Comparison of ENCODE assay signal across 9 mouse cellular contexts in genomic region chr8:104028626-104029025, GRCm38 (mm10).
A peak's percentile ranks its signal among the peaks of the same experiment; 100 is the strongest.
DNase-seq lines count a peak whose midpoint lies in the region; ATAC-seq and TF ChIP-seq lines count a peak whose summit lies in the region.
"Had no signal": no experiment of that assay in that cellular context is flagged by ENCODE, and none has a peak within 500 bp of the region (broad histone marks: within the 10 kb centered on the region; RNA-seq: fewer than 3 reads in every experiment).

No protein-coding gene starts in this region.

- 0 out of 2 replicates have a peak, but pooled peaks have one; percentile 49 for TF ChIP-seq POLR2A in embryonic fibroblast, embryonic 13.5 days (IDR thresholded peaks at IDR 0.05; ENCODE audit: low read depth, low read length)
- no peak for TF ChIP-seq POLR2A in limb, embryonic 14.5 days (IDR thresholded peaks at IDR 0.05; ENCODE audit: borderline replicate concordance, extremely low read depth, insufficient read depth, insufficient read length)

- peak overlapping the region; percentile 53 for H3K4me2 ChIP-seq in heart, embryonic 11.5 days
- peak overlapping the region; percentile 45 for H3K4me2 ChIP-seq in limb, embryonic 14.5 days (replicated peaks; ENCODE audit: low read depth, low read length, severe bottlenecking)
- H3K4me2 ChIP-seq in midbrain, postnatal 0 days (ENCODE audit: low read depth, low read length, poor library complexity, severe bottlenecking): peak overlapping the region; percentile 37

- H3K4me1 ChIP-seq in embryonic fibroblast, embryonic 13.5 days (ENCODE audit: control insufficient read depth, insufficient read depth, low read length): no peaks in the 10 kb centered on the region
- H3K4me1 ChIP-seq in heart, embryonic 11.5 days (ENCODE audit: control insufficient read depth, insufficient read depth, low read length): peaks cover 8% of the 10 kb centered on the region; the same call in 1 of the 2 replicates
- H3K4me1 ChIP-seq in limb, embryonic 14.5 days (ENCODE audit: control insufficient read depth, insufficient read depth, low read length): peaks cover 18% of the 10 kb centered on the region
- no peaks in the 10 kb centered on the region for H3K4me1 ChIP-seq in midbrain, postnatal 0 days (ENCODE audit: insufficient read depth, low read length)

- no peaks in the 10 kb centered on the region for H3K36me3 ChIP-seq in heart, embryonic 11.5 days (ENCODE audit: control insufficient read depth, insufficient read depth, low read length)
- no peaks in the 10 kb centered on the region for H3K36me3 ChIP-seq in limb, embryonic 14.5 days (ENCODE audit: control insufficient read depth, insufficient read depth, low read length)
- H3K36me3 ChIP-seq in midbrain, postnatal 0 days (ENCODE audit: insufficient read depth, low read length): no peaks in the 10 kb centered on the region
- H3K36me3 ChIP-seq: G1E had no signal

- peak; percentile 43; the same call in 1 of the 2 replicates for ATAC-seq in heart, embryonic 11.5 days (replicated peaks; ENCODE audit: insufficient number of reproducible peaks, low FRiP score, low TSS enrichment)
- ATAC-seq in limb, embryonic 14.5 days (ENCODE audit: low FRiP score, low read depth): peak; percentile 82
- ATAC-seq in midbrain, postnatal 0 days (ENCODE audit: low FRiP score): peak; percentile 82

- peak; percentile 92 for TF ChIP-seq CTCF in embryonic fibroblast, embryonic 13.5 days (IDR thresholded peaks at IDR 0.05; ENCODE audit: borderline replicate concordance, insufficient read depth, low read length)
- peak; percentile 99 for TF ChIP-seq CTCF in midbrain, postnatal 0 days (IDR thresholded peaks at IDR 0.05)

- no peak overlapping the region for H3K4me3 ChIP-seq in embryonic fibroblast, embryonic 13.5 days (ENCODE audit: insufficient read depth, low read length)
- H3K4me3 ChIP-seq in heart, embryonic 11.5 days (ENCODE audit: low read depth, low read length): no peak overlapping the region
- 0 out of 2 replicates have a peak overlapping the region, but pooled peaks have one; percentile 7 for H3K4me3 ChIP-seq in limb, embryonic 14.5 days (replicated peaks; ENCODE audit: low read length)
- no peak overlapping the region for H3K4me3 ChIP-seq in midbrain, postnatal 0 days (ENCODE audit: low read depth, low read length)

- peaks cover 8% of the 10 kb centered on the region for H3K9me3 ChIP-seq in heart, embryonic 11.5 days (replicated peaks; ENCODE audit: control insufficient read depth, low read length)
- peaks cover 19% of the 10 kb centered on the region for H3K9me3 ChIP-seq in limb, embryonic 14.5 days (ENCODE audit: control insufficient read depth, low read length)
- H3K9me3 ChIP-seq in midbrain, postnatal 0 days (ENCODE audit: low read length): no peaks in the 10 kb centered on the region

- H3K27ac ChIP-seq in embryonic fibroblast, embryonic 13.5 days (ENCODE audit: insufficient read depth, low read length): peak overlapping the region; percentile 29
- no peak overlapping the region for H3K27ac ChIP-seq in heart, embryonic 11.5 days (ENCODE audit: low read depth, low read length)
- H3K27ac ChIP-seq in limb, embryonic 14.5 days (replicated peaks; ENCODE audit: low read depth, low read length): no peak overlapping the region
- no peak overlapping the region for H3K27ac ChIP-seq in midbrain, postnatal 0 days (ENCODE audit: low read depth, low read length)

- H3K9ac ChIP-seq in heart, embryonic 11.5 days (ENCODE audit: low read depth, low read length): no peak overlapping the region
- H3K9ac ChIP-seq in limb, embryonic 14.5 days (ENCODE audit: low read depth, low read length, severe bottlenecking): no peak overlapping the region
- H3K9ac ChIP-seq in midbrain, postnatal 0 days (replicated peaks; ENCODE audit: low read length, poor library complexity, severe bottlenecking): no peak overlapping the region

- DNase-seq in 3T3-L1 (ENCODE audit: low read depth, low spot score): peak; percentile 93
- DNase-seq in brain, adult 2 months (ENCODE audit: low read depth, low spot score): peak; percentile 88
- DNase-seq in kidney, adult 9 months: peak; percentile 66
- peak; percentile 89 for DNase-seq in limb, embryonic 14.5 days (ENCODE audit: low spot score)
- DNase-seq in midbrain, postnatal 0 days (ENCODE audit: low spot score): peak; percentile 93
- DNase-seq in spleen, postnatal 4 days (ENCODE audit: low spot score in 2 of 2): peak; percentile 48 to 83

- H3K27me3 ChIP-seq in heart, embryonic 11.5 days (ENCODE audit: control insufficient read depth, insufficient read depth, low read length): no peaks in the 10 kb centered on the region
- H3K27me3 ChIP-seq in limb, embryonic 14.5 days (ENCODE audit: control insufficient read depth, insufficient read depth, low read length): no peaks in the 10 kb centered on the region
- H3K27me3 ChIP-seq in midbrain, postnatal 0 days (ENCODE audit: insufficient read depth, low read length): no peaks in the 10 kb centered on the region

- 2% methylated on average over 22 of the region's 22 CpGs for WGBS in heart, embryonic 11.5 days (ENCODE audit: insufficient replicate concordance)
- WGBS in limb, embryonic 14.5 days: under 1% methylated on average over 22 of the region's 22 CpGs
- 1% methylated on average over 22 of the region's 22 CpGs for WGBS in midbrain, postnatal 0 days
